ENCODE assay signal across 8 mouse cellular contexts in genomic region chr12:113222121-113222636, GRCm38 (mm10). TPM values are rescaled to one million over a fixed set of nuclear protein-coding genes. Genes with fewer than 3 reads are reported as not detected.
DNase-seq lines count a peak whose midpoint lies in the region; ATAC-seq and TF ChIP-seq lines count a peak whose summit lies in the region.

No protein-coding gene starts in this region.

- peak overlapping the region; percentile 18 for H3K4me3 ChIP-seq in erythroblast, embryonic 14.5 days (replicated peaks)
- H3K4me3 ChIP-seq in heart, embryonic 11.5 days (ENCODE audit: low read depth, low read length): no peak overlapping the region
- no peak overlapping the region for H3K4me3 ChIP-seq in kidney, embryonic 15.5 days (replicated peaks)
- no peak overlapping the region for H3K4me3 ChIP-seq in limb, embryonic 15.5 days
- H3K4me3 ChIP-seq in midbrain, postnatal 0 days (ENCODE audit: low read depth, low read length): no peak overlapping the region

- peak; percentile 69 for ATAC-seq in heart, embryonic 11.5 days (replicated peaks; ENCODE audit: insufficient number of reproducible peaks, low FRiP score, low TSS enrichment)
- peak; percentile 69 for ATAC-seq in kidney, embryonic 15.5 days (replicated peaks; ENCODE audit: low FRiP score)
- ATAC-seq in limb, embryonic 15.5 days (ENCODE audit: insufficient number of reproducible peaks, low FRiP score, low TSS enrichment, low read depth): peak; percentile 35; the same call in 1 of the 2 replicates
- ATAC-seq in midbrain, postnatal 0 days (ENCODE audit: low FRiP score): peak; percentile 39

- no peaks in the 10 kb centered on the region for H3K36me3 ChIP-seq in erythroblast, embryonic 14.5 days (ENCODE audit: control insufficient read depth)
- no peaks in the 10 kb centered on the region for H3K36me3 ChIP-seq in heart, embryonic 11.5 days (ENCODE audit: control insufficient read depth, insufficient read depth, low read length)
- H3K36me3 ChIP-seq in kidney, embryonic 15.5 days: no peaks in the 10 kb centered on the region
- no peaks in the 10 kb centered on the region for H3K36me3 ChIP-seq in limb, embryonic 15.5 days
- H3K36me3 ChIP-seq in midbrain, postnatal 0 days (ENCODE audit: insufficient read depth, low read length): no peaks in the 10 kb centered on the region

- H3K9me3 ChIP-seq in erythroblast, embryonic 14.5 days (ENCODE audit: control insufficient read depth, low read length): peaks cover 6% of the 10 kb centered on the region; the same call in 1 of the 2 replicates
- no peaks in the 10 kb centered on the region for H3K9me3 ChIP-seq in heart, embryonic 11.5 days (replicated peaks; ENCODE audit: control insufficient read depth, low read length)
- H3K9me3 ChIP-seq in kidney, embryonic 15.5 days (replicated peaks): no peaks in the 10 kb centered on the region
- H3K9me3 ChIP-seq in limb, embryonic 15.5 days: no peaks in the 10 kb centered on the region
- H3K9me3 ChIP-seq in midbrain, postnatal 0 days (ENCODE audit: low read length): no peaks in the 10 kb centered on the region

- no peak overlapping the region for H3K27ac ChIP-seq in heart, embryonic 11.5 days (ENCODE audit: low read depth, low read length)
- H3K27ac ChIP-seq in kidney, embryonic 15.5 days: no peak overlapping the region
- no peak overlapping the region for H3K27ac ChIP-seq in limb, embryonic 15.5 days
- H3K27ac ChIP-seq in midbrain, postnatal 0 days (ENCODE audit: low read depth, low read length): no peak overlapping the region

- peaks cover 12% of the 10 kb centered on the region for H3K4me1 ChIP-seq in erythroblast, embryonic 14.5 days (ENCODE audit: control insufficient read depth)
- no peaks in the 10 kb centered on the region for H3K4me1 ChIP-seq in heart, embryonic 11.5 days (ENCODE audit: control insufficient read depth, insufficient read depth, low read length)
- peaks cover 3% of the 10 kb centered on the region; the same call in 1 of the 2 replicates for H3K4me1 ChIP-seq in kidney, embryonic 15.5 days
- no peaks in the 10 kb centered on the region; the same call in 1 of the 2 replicates for H3K4me1 ChIP-seq in limb, embryonic 15.5 days
- H3K4me1 ChIP-seq in midbrain, postnatal 0 days (ENCODE audit: insufficient read depth, low read length): no peaks in the 10 kb centered on the region

- TF ChIP-seq CTCF in midbrain, postnatal 0 days (IDR thresholded peaks at IDR 0.05): peak; percentile 79

- H3K27me3 ChIP-seq in erythroblast, embryonic 14.5 days (ENCODE audit: control insufficient read depth): no peaks in the 10 kb centered on the region
- H3K27me3 ChIP-seq in heart, embryonic 11.5 days (ENCODE audit: control insufficient read depth, insufficient read depth, low read length): no peaks in the 10 kb centered on the region
- no peaks in the 10 kb centered on the region for H3K27me3 ChIP-seq in kidney, embryonic 15.5 days
- H3K27me3 ChIP-seq in limb, embryonic 15.5 days: no peaks in the 10 kb centered on the region
- H3K27me3 ChIP-seq in midbrain, postnatal 0 days (ENCODE audit: insufficient read depth, low read length): no peaks in the 10 kb centered on the region

- DNase-seq in 416B (ENCODE audit: low read depth): peak; percentile 88
- DNase-seq in adrenal gland, postnatal 4 days (ENCODE audit: low spot score in 2 of 2): peak; percentile 88 to 91
- DNase-seq in midbrain, postnatal 0 days (ENCODE audit: low spot score): peak; percentile 85
- peak; percentile 93 to 95 for DNase-seq in spleen, postnatal 10 days (ENCODE audit: low spot score in 2 of 2)

- 15% methylated on average over 8 of the region's 8 CpGs for WGBS in heart, embryonic 11.5 days (ENCODE audit: insufficient replicate concordance)
- 12% methylated on average over 8 of the region's 8 CpGs for WGBS in kidney, embryonic 15.5 days
- WGBS in limb, embryonic 15.5 days: 11% methylated on average over 8 of the region's 8 CpGs
- WGBS in midbrain, postnatal 0 days: 21% methylated on average over 8 of the region's 8 CpGs

- peak overlapping the region; percentile 21 for H3K4me2 ChIP-seq in heart, embryonic 11.5 days
- H3K4me2 ChIP-seq in kidney, embryonic 15.5 days: peak overlapping the region; percentile 14; the same call in 1 of the 2 replicates
- no peak overlapping the region for H3K4me2 ChIP-seq in limb, embryonic 15.5 days
- no peak overlapping the region for H3K4me2 ChIP-seq in midbrain, postnatal 0 days (ENCODE audit: low read depth, low read length, poor library complexity, severe bottlenecking)

- H3K9ac ChIP-seq in heart, embryonic 11.5 days (ENCODE audit: low read depth, low read length): no peak overlapping the region
- H3K9ac ChIP-seq in kidney, embryonic 15.5 days: no peak overlapping the region
- H3K9ac ChIP-seq in limb, embryonic 15.5 days: no peak overlapping the region
- no peak overlapping the region for H3K9ac ChIP-seq in midbrain, postnatal 0 days (replicated peaks; ENCODE audit: low read length, poor library complexity, severe bottlenecking)

RNA-seq across cellular contexts. Expression of gene Tmem121, which starts 36.4 kb away (rescaled TPM):
- 1 to 10 TPM; 4.8 to 7.3 TPM for total RNA-seq in adrenal gland, postnatal 4 days (2021)
- not detected in 2 replicates for polyA plus RNA-seq in erythroblast, embryonic 14.5 days (2012)
- polyA plus RNA-seq in heart, embryonic 11.5 days (2014; fragmentation: Nextera tagmentation; extraction: Ambion mirVana): 1.00 and 1.5 TPM in 2 replicates
- 9.5 and 10.5 TPM in 2 replicates for polyA plus RNA-seq in kidney, embryonic 15.5 days (2015; fragmentation: Nextera tagmentation; extraction: Ambion mirVana)
- polyA plus RNA-seq in limb, embryonic 15.5 days (2015; fragmentation: Nextera tagmentation; extraction: Ambion mirVana): 12.7 and 17.1 TPM in 2 replicates
- total RNA-seq in midbrain, postnatal 0 days (2014; rRNA removed): 80.8 and 89.1 TPM in 2 replicates
- polyA plus RNA-seq in midbrain, postnatal 0 days (2015; fragmentation: Nextera tagmentation; extraction: Ambion mirVana): 63.6 and 67.5 TPM in 2 replicates

Comparison
In these comparisons a context has a peak if more than half of its experiments do, and no peak if none do; other contexts are left out.
1. H3K4me2 ChIP-seq: peak in heart, embryonic 11.5 days (single experiment) and kidney, embryonic 15.5 days (single experiment); none in limb, embryonic 15.5 days (single experiment) and midbrain, postnatal 0 days (single experiment).
2. Peak in every context shown above with its lines, with median percentiles within 50 percentile points of each other: DNase-seq and ATAC-seq.